In the genomic region with DNA sequence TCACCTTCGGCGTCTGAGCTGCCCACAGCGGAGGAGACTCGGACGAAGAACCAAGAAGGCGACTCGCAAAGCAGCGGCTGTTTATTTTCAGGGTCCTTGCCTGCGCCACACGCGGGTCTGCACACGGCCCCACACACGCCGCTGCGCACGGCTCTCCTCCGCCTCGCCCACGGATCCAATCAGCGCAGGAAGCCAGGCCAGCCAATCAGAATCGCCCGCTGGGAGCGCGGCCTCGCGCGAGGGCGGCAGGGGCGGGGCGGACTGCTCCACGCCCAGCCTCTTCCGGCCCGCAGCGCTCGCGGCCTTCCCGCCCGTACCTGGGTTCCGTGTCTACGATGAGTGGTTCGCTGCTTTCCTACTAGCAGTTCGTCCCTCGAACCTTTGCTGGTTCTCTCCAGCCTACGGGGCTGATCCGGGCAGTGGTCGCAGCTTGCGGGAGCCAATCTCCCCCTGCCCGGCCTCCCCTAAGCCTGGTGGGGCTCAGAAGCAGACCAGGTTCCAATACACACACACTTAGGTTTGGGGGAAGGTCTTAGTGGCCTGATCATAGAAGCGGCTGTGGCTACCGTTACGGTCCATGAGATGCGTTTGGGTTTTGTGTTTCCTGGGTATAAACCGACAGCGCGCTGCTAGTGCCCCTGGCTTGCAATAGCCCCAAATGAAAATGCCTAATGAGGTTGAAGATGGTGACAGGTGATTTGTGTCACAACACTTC, we compare ENCODE assay signal across 8 mouse cellular contexts. TPM values are rescaled to one million over a fixed set of nuclear protein-coding genes. Genes with fewer than 3 reads are reported as not detected.
A peak's percentile ranks its signal among the peaks of the same experiment; 100 is the strongest.
DNase-seq lines count a peak whose midpoint lies in the region; ATAC-seq lines count a peak whose summit lies in the region.

A gene (minus strand): TSS at position 207 of the 715 bp plus-strand sequence.

- intact Hi-C loops in gastrocnemius, postnatal 14 days (cut with DNase I; ENCODE audit: low total_unique reads), result no loop called here
- intact Hi-C loops in left cerebral cortex, postnatal 10 days (cut with DNase I), result no loop called here

- ATAC-seq in inflammation-experienced regulatory T-cells, adult 6 months, result peak; percentile 91
- peak; percentile 96 for ATAC-seq in megakaryocyte-erythroid progenitor cell, adult 5-6 weeks (replicated peaks; ENCODE audit: low FRiP score, low TSS enrichment, poor library complexity, severe bottlenecking)

- peak; percentile 98 for DNase-seq in adipocyte (ENCODE audit: low spot score)
- peak; percentile 98 for DNase-seq in embryo, embryonic 10 days (ENCODE audit: low spot score)
- peak; percentile 98 for DNase-seq in gastrocnemius, postnatal 14 days
- peak; percentile 95 to 99 for DNase-seq in left cerebral cortex, postnatal 10 days (ENCODE audit: extremely low spot score in 1 of 2, low spot score in 2 of 2)
- DNase-seq in right cerebral cortex, postnatal 25 days, result peak; percentile 98
- DNase-seq in urinary bladder, postnatal 4 days (ENCODE audit: low spot score in 2 of 2), result peak; percentile 96 to 98

RNA-seq across cellular contexts. Expression of the gene that starts here (rescaled TPM):
- total RNA-seq in gastrocnemius, postnatal 14 days (2021), result 100 to 1,000 TPM; 452 to 474 TPM
- polyA plus RNA-seq in inflammation-experienced regulatory T-cells, adult 6 months (2017; shearing (Covaris generic)), result 1,000 to 10,000 TPM in 2 of 3 experiments, 100 to 1,000 TPM in 1; 888 to 1,186 (median 1,089) TPM
- 100 to 1,000 TPM; 255 TPM for total RNA-seq in left cerebral cortex, postnatal 10 days (2021)
- total RNA-seq in megakaryocyte-erythroid progenitor cell, adult 5-6 weeks (2014; fragmentation: Nextera tagmentation), result 524 and 599 TPM in 2 replicates
- total RNA-seq in megakaryocyte-erythroid progenitor cell, adult 5-6 weeks (2017), result 1,213 and 1,503 TPM in 2 replicates

Comparison
In these comparisons a context has a peak if more than half of its experiments do, and no peak if none do; other contexts are left out.
1. Peak in every context shown above with its lines: DNase-seq and ATAC-seq.